Mouse (Mus musculus): ENCODE measurements around the gene Dlgap4.

- TF ChIP-seq POLR2A (IDR thresholded peaks at IDR 0.05; ENCODE audit: low read depth, low read length) = no peak
- no peak for TF ChIP-seq CTCF (IDR thresholded peaks at IDR 0.05; ENCODE audit: extremely low read depth, insufficient read length, insufficient replicate concordance, low read depth, low read length)
Measured at GRCm38 (mm10) chr2:156764022-156764421, 150.5 kb downstream of the Dlgap4 start.

All from small intestine, adult 2 months (tissue).